Mouse (Mus musculus): ENCODE data around the gene Fastk. TPM values are rescaled to one million over a fixed set of nuclear protein-coding genes. Genes with fewer than 3 reads are reported as not detected.

Fastk gene
- polyA plus RNA-seq, 1 experiment from 2014 or later = 88.5 TPM

GRCm38 (mm10) chr5:24453283-24453984 lies 8.3 kb upstream of the Fastk start:
- no peak for DNase-seq (ENCODE audit: low spot score)

GRCm38 (mm10) chr5:24452691-24453233 lies 7.7 kb upstream of the Fastk start:
- peak; percentile 16 for DNase-seq (ENCODE audit: low spot score)

DNA sequence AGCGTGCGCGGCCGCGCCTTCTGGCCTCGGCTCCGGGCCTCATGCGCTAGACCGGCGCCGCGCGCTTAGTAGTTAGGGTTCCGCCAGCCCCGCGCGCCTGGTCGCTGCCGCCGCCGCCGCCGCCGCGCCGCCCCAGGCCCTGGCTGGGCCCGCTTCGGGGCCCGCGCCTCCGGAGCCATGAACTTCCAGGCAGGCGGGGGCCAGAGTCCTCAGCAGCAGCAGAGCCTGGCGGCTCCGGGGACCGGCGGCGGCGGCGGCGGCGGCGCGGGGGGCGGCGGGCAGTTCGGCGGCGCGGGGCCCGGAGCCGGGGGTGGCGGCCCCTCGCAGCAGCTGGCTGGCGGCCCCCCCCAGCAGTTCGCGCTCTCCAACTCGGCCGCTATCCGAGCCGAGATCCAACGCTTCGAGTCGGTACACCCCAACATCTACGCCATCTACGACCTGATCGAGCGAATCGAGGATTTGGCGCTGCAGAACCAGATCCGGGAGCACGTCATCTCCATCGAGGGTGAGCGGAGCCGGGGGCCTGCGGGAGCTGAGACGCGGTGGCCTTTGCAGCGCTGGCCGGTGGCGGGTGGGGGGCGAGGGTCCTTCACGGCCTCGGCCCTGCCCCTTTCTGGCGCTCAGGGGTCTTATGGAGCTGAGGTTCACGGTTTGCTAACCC lies 7.1 kb upstream of the Fastk start, which contains the start of gene Agap3:
Gene Agap3 (plus strand): TSS at position 148 of the 661 bp plus-strand sequence.
- DNase-seq (ENCODE audit: low spot score) = peak; percentile 44

GRCm38 (mm10) chr5:24451264-24452029 lies 6.4 kb upstream of the Fastk start:
- peak; percentile 87 for DNase-seq (ENCODE audit: low spot score)

GRCm38 (mm10) chr5:24447624-24448298 lies 2.7 kb upstream of the Fastk start, which contains the start of gene Tmub1:
Gene Tmub1, minus strand, starts transcription at chr5:24447854.
- DNase-seq (ENCODE audit: low spot score) = peak; percentile 89

DNA sequence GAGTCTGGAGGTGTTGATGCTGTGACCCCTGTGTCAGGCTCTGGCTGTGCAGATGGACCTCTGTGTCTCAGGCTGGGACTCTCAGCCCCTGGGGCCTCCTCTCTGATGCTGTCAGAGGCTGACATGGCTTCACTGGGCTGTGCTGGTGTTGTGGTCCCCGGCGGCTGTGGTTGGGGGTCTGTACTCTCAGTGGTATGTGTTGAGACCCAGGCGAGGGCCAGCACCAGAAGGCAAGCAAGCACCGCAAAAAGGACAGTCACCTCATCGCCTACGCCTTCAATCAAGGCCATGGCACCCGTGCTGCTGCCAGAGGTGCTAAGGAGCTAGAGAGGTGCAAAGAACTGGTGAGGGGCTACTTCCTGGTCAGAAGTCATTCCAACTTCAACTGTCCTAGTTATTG lies 1.5 kb upstream of the Fastk start:
- no peak for DNase-seq (ENCODE audit: low spot score)

GRCm38 (mm10) chr5:24445428-24446080 lies 467 bp upstream of the Fastk start:
- no peak for DNase-seq (ENCODE audit: low spot score)

DNA sequence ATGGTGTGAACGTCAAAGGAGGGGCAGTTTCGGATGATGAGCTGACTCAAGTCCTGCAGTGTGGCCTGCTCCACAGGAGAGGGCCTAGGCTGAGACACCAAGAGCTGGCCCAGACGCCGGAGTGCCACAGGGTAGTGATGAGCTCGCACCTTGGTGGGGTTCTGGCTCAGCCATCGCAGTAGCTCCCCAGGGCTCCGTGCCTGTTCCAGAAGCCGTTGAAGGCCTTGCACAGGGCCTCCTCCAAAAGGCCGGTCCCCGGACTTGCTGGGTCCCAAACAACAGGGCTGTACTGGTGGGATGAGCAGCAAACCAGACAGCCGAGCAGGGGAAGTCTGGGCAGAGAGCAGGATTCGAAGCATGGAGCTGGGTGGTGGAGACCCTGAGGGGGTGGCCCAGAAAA lies 1.2 kb downstream of the Fastk start:
- DNase-seq (ENCODE audit: low spot score) = no peak

GRCm38 (mm10) chr5:24443204-24443603 lies 1.9 kb downstream of the Fastk start:
- no peak for DNase-seq (ENCODE audit: low spot score)

DNA sequence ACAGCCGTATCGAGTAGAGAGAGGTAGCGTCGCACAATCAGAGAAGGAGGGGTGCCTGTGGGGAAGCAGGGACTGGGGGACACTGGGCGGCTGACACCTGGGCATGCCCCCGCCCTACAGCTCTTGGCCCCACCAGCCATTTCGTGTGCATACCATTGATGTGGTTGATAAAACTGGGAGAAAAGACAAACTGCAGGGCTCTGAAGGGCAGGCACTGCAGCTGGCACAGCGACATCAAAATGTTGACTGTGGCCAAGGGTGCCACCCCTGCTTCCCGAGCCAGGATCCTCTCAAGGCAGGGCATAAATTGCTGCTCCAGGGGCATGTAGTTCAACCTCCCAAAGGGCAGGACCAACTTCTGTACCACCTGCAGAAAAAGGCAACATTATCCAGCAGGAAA lies 3.1 kb downstream of the Fastk start:
- peak; percentile 60 for DNase-seq (ENCODE audit: low spot score)

DNA sequence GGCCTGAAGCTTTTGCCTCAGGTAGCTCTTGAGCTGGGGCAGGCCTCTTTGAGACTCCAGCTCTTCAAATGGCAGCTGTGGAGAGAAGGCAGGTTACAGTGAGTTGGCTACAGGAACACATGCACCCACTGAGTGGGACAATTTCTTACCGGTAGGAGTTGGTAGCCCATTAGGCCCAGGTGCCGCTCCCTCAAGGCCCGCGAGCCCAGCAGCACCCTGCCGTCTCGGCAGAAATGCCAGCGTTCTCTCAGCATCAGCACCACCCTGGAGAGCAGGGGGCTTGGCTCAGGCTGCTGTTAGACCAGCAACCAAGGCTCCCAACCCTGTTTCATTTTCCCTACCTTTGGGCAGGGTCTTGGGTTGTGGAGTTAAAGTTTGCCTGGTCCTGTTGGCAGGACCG lies 3.9 kb downstream of the Fastk start:
- no peak for DNase-seq (ENCODE audit: low spot score)

DNA sequence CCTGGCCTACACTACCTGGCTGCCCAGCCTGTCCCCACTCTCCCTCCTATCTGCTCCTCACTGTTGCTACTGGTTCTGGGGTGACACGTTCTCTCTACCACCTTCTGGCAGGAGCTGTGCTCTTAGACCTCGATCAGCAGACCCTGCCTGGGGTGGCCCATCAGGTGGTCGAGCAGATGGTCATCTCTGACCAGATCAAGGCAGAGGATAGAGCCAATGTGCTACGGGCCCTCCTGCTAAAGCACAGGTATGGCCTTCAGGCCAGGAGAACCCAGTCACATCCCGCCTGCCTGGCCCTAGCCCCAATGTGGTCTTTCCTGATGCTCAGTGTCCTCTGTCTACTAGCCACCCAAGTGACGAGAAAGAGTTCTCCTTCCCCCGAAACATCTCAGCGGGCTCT lies 11.1 kb downstream of the Fastk start:
- DNase-seq (ENCODE audit: low spot score) = no peak

DNA sequence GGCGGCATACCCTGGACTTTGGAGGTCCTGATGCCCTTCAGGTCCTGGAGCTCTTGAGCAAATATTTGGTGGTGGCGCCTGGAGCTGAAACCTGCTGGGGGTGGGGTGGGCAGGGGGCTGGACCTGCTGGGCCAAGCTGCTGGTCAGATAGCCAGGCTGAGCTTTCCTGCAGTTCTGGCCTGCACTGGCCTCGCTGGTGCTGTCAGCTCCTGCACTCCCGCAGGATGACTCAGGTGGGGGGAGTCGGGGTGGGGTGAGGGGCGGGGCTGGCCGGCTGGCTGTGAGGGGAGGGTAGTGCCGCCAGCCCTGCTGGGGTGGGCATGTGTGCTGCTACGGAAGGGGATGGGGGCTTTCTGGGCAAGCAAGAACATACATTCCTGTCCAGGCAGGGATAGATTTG lies 16.5 kb downstream of the Fastk start:
- no peak for DNase-seq (ENCODE audit: low spot score)

DNA sequence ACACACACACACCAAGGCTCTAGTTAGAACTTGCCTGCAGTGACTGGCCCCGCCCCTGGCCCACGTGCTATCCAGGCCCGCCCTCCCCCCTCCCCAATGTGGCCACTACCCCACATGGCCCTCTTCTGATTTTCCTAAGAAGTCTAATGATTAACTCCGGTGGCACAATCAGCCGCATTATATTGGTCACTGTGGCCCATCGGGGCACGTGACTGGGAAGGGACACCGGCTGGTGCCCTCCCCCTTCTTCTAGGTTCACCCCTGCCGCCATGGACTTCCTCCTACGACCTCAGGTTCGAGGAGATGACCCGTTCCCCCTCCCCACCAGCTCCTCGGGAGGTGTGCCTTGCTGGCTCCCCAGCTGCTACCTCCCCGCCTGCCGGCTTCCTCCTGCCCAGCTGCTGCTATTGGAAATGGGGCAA lies 17.1 kb downstream of the Fastk start:
- DNase-seq (ENCODE audit: low spot score) = no peak

DNA sequence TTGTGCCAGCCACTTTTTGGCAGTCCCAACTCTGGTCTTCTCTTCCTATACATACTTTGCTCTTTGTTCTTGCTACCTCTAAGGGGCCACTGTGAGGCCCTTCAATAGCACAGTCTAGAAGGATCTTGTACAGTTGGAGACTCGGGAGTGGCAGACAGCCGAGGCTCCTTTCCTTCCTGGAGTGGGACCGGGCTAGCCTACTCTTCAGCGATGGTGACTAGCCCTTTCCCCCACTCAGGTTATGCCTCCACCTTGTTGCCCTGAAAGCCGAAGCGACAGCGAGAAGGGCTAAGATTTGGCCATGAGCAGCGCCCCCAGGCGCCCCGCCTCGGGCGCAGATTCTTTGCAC lies 17.8 kb downstream of the Fastk start:
- no peak for DNase-seq (ENCODE audit: low spot score)

- no peak for DNase-seq (ENCODE audit: low spot score)
Observed at GRCm38 (mm10) chr5:24426556-24427284, 18.4 kb downstream of the Fastk start.

DNA sequence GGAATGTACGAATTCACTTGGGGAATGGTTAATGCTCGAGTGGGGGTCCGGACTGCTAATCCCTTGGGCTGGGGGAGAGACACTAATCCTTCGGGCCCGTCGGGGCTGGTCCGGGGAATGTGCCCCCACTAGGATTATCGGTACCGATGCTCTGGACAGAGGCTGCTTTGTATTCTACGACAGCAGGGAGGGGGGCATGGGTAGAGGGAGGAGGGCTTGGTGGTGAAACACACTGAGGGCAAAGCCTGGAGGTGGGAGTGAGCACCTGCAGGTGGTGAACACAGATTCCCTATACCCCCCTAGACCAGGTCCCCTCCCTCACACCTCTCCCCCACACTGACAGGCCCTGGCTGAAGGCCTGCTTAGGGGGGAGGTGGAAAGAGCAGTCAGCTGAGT lies 19.1 kb downstream of the Fastk start:
- peak; percentile 28 for DNase-seq (ENCODE audit: low spot score)

DNA sequence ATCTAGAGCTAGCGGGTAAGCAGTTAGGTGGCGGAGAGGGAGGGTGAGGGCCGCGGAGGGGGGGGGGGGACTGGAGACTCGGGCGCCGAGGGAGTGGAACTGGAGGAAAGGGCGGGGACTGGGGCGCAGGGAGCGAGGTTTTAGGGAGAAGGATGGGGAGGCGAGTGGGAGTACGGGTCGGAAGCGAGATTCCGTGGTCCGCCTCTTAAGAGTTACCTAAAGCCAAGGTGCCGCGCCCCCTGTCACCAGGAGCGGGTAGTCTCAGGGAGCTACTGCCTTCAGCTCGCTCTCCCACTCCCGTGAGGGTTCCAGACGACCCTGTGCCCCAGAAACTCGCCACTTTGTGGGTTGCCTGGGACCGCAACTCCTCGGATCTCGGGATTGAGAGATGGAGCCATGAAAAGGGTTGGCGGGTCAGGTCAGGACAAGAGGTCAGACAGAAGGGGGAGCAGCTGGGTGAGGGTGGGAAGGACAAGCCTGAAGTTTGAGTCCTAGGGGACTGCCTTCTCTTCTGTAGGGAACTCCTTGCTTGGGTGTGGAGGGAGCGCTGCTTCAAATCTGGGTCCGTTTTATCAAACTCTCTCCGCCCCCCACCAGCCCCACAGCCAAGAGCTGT lies 19.6 kb downstream of the Fastk start:
- peak; percentile 73 for DNase-seq (ENCODE audit: low spot score)

GRCm38 (mm10) chr5:24424861-24425411 lies 20.2 kb downstream of the Fastk start:
- peak; percentile 93 for DNase-seq (ENCODE audit: low spot score)
